In genomic region chr14:54664477-54665222, GRCm38 (mm10) we compare ENCODE assay signal across 35 mouse cellular contexts. TPM values are rescaled to one million over a fixed set of nuclear protein-coding genes. Genes with fewer than 3 reads are reported as not detected.
DNase-seq lines count a peak whose midpoint lies in the region; ATAC-seq and TF ChIP-seq lines count a peak whose summit lies in the region.
"Had no signal": no experiment of that assay in that cellular context is flagged by ENCODE, and none has a peak within 500 bp of the region (broad histone marks: within the 10 kb centered on the region; RNA-seq: fewer than 3 reads in every experiment).

No protein-coding gene starts in this region.

- H3K27ac ChIP-seq in intestine, postnatal 0 days (ENCODE audit: low read depth, low read length), result peak overlapping the region; percentile 7; the same call in 1 of the 2 replicates
- H3K27ac ChIP-seq in intestine, embryonic 15.5 days, result no peak overlapping the region
- H3K27ac ChIP-seq: embryonic facial prominence, embryonic 15.5 days; heart, embryonic 13.5 days; hindbrain, postnatal 0 days; limb, embryonic 13.5 days; liver, embryonic 12.5 days; stomach, postnatal 0 days had no signal

- H3K4me3 ChIP-seq in intestine, postnatal 0 days (ENCODE audit: low read depth, low read length), result no peak overlapping the region
- no peak overlapping the region for H3K4me3 ChIP-seq in intestine, embryonic 15.5 days (replicated peaks)
- H3K4me3 ChIP-seq: embryonic facial prominence, embryonic 15.5 days; heart, embryonic 13.5 days; limb, embryonic 13.5 days; liver, embryonic 12.5 days had no signal

- DNase-seq in cerebellum, adult 11-12 months, result peak; percentile 29
- DNase-seq in cerebellum, postnatal 10 days, result no peak
- DNase-seq in right cerebral cortex, adult 18-20 months, result peak; percentile 83
- no peak for DNase-seq in right cerebral cortex, postnatal 4 days
- DNase-seq in telencephalon, adult 2 months (ENCODE audit: low read depth, low spot score), result peak; percentile 81
- DNase-seq: adrenal gland, adult 8-10 months; gastrocnemius, postnatal 10 days; heart, adult 18-20 months; heart, postnatal 14 days; kidney, adult 11 months; kidney, postnatal 4 days; lung, adult 2 months; lung, postnatal 14 days had no signal

- 93% methylated on average over 10 of the region's 10 CpGs for WGBS in intestine, postnatal 0 days
- 91% methylated on average over 10 of the region's 10 CpGs for WGBS in intestine, embryonic 15.5 days

- H3K27me3 ChIP-seq in intestine, postnatal 0 days (replicated peaks; ENCODE audit: control insufficient read depth, insufficient read depth, low read length), result no peaks in the 10 kb centered on the region
- no peaks in the 10 kb centered on the region for H3K27me3 ChIP-seq in intestine, embryonic 15.5 days (replicated peaks)
- H3K27me3 ChIP-seq: embryonic facial prominence, embryonic 15.5 days; heart, embryonic 13.5 days; limb, embryonic 13.5 days; liver, embryonic 12.5 days had no signal

- no peaks in the 10 kb centered on the region for H3K9me3 ChIP-seq in intestine, postnatal 0 days (ENCODE audit: control insufficient read depth)
- no peaks in the 10 kb centered on the region for H3K9me3 ChIP-seq in intestine, embryonic 15.5 days
- H3K9me3 ChIP-seq: embryonic facial prominence, embryonic 15.5 days; heart, embryonic 13.5 days; limb, embryonic 13.5 days; liver, embryonic 12.5 days had no signal

- H3K4me1 ChIP-seq in intestine, postnatal 0 days (replicated peaks; ENCODE audit: control insufficient read depth, insufficient read depth, low read length), result no peaks in the 10 kb centered on the region
- no peaks in the 10 kb centered on the region for H3K4me1 ChIP-seq in intestine, embryonic 15.5 days (replicated peaks)
- H3K4me1 ChIP-seq: embryonic facial prominence, embryonic 15.5 days; heart, embryonic 13.5 days; limb, embryonic 13.5 days; liver, embryonic 12.5 days had no signal

- no peak for TF ChIP-seq CTCF in intestine, postnatal 0 days (IDR thresholded peaks at IDR 0.05; ENCODE audit: low read depth)

- H3K4me2 ChIP-seq in intestine, postnatal 0 days (replicated peaks; ENCODE audit: low read depth), result no peak overlapping the region
- H3K4me2 ChIP-seq in intestine, embryonic 15.5 days (replicated peaks), result no peak overlapping the region
- H3K4me2 ChIP-seq: embryonic facial prominence, embryonic 15.5 days; heart, embryonic 13.5 days; limb, embryonic 13.5 days; liver, embryonic 12.5 days; midbrain, embryonic 11.5 days had no signal

- H3K9ac ChIP-seq in intestine, postnatal 0 days (ENCODE audit: low read depth, low read length), result no peak overlapping the region
- H3K9ac ChIP-seq in intestine, embryonic 15.5 days, result no peak overlapping the region
- H3K9ac ChIP-seq: embryonic facial prominence, embryonic 15.5 days; heart, embryonic 13.5 days; limb, embryonic 13.5 days; liver, embryonic 12.5 days had no signal

- ATAC-seq in intestine, postnatal 0 days, result no peak
- no peak for ATAC-seq in intestine, embryonic 15.5 days
- ATAC-seq in erythroid progenitor cell, adult 5-6 weeks (replicated peaks; ENCODE audit: low FRiP score, poor library complexity, severe bottlenecking), result no peak
- ATAC-seq: activated CD4-positive, CD25-positive, alpha-beta regulatory T cell, adult 4 months; forebrain, embryonic 16.5 days; hindbrain, postnatal 0 days; liver, embryonic 12.5 days had no signal

- peaks cover 79% of the 10 kb centered on the region for H3K36me3 ChIP-seq in intestine, postnatal 0 days (ENCODE audit: control insufficient read depth, insufficient read depth)
- peaks cover 57% of the 10 kb centered on the region for H3K36me3 ChIP-seq in intestine, embryonic 15.5 days

RNA-seq across cellular contexts. Expression of gene 1700123O20Rik, which starts 21.4 kb away (rescaled TPM):
- 75.5 and 76.8 TPM in 2 replicates for polyA plus RNA-seq in intestine, postnatal 0 days (2015; fragmentation: Nextera tagmentation; extraction: Ambion mirVana)
- 83.7 and 84.8 TPM in 2 replicates for polyA plus RNA-seq in intestine, embryonic 15.5 days (2015; fragmentation: Nextera tagmentation; extraction: Ambion mirVana)
- 45.7 and 46.9 TPM in 2 replicates for total RNA-seq in erythroid progenitor cell, adult 5-6 weeks (2015; ENCODE audit: low replicate concordance)
- 16.3 and 29.4 TPM in 2 replicates for total RNA-seq in erythroid progenitor cell, adult 5-6 weeks (2017; ENCODE audit: low replicate concordance)

RNA-seq across cellular contexts. Expression of gene Acin1, which starts 22.1 kb away (rescaled TPM):
- polyA plus RNA-seq in intestine, postnatal 0 days (2015; fragmentation: Nextera tagmentation; extraction: Ambion mirVana), result 49.9 and 57.4 TPM in 2 replicates
- polyA plus RNA-seq in intestine, embryonic 15.5 days (2015; fragmentation: Nextera tagmentation; extraction: Ambion mirVana), result 105 and 107 TPM in 2 replicates
- 153 and 270 TPM in 2 replicates for total RNA-seq in erythroid progenitor cell, adult 5-6 weeks (2015; ENCODE audit: low replicate concordance)
- 381 and 431 TPM in 2 replicates for total RNA-seq in erythroid progenitor cell, adult 5-6 weeks (2017; ENCODE audit: low replicate concordance)

RNA-seq across cellular contexts. Expression of gene Cdh24, which starts 23.5 kb away (rescaled TPM):
- polyA plus RNA-seq in intestine, postnatal 0 days (2015; fragmentation: Nextera tagmentation; extraction: Ambion mirVana), result 0.47 and 0.63 TPM in 2 replicates
- polyA plus RNA-seq in intestine, embryonic 15.5 days (2015; fragmentation: Nextera tagmentation; extraction: Ambion mirVana), result 2.8 and 3.0 TPM in 2 replicates
- total RNA-seq in erythroid progenitor cell, adult 5-6 weeks (2015; ENCODE audit: low replicate concordance), result 1.4 and 2.1 TPM in 2 replicates
- 2.8 and 14.1 TPM in 2 replicates for total RNA-seq in erythroid progenitor cell, adult 5-6 weeks (2017; ENCODE audit: low replicate concordance)

RNA-seq across cellular contexts. Expression of gene Gm17606, which starts 23.9 kb away (rescaled TPM):
- not detected in 2 replicates for polyA plus RNA-seq in intestine, postnatal 0 days (2015; fragmentation: Nextera tagmentation; extraction: Ambion mirVana)
- not detected in 2 replicates for polyA plus RNA-seq in intestine, embryonic 15.5 days (2015; fragmentation: Nextera tagmentation; extraction: Ambion mirVana)
- total RNA-seq in erythroid progenitor cell, adult 5-6 weeks (2015; ENCODE audit: low replicate concordance), result not detected in 2 replicates
- not detected in 2 replicates for total RNA-seq in erythroid progenitor cell, adult 5-6 weeks (2017; ENCODE audit: low replicate concordance)
- total RNA-seq: adrenal gland, adult 8-10 months; common myeloid progenitor, adult 5-6 weeks; gastrocnemius, postnatal 10 days; heart, adult 18-20 months; heart, postnatal 14 days; hindbrain, postnatal 0 days; layer of hippocampus, postnatal 25 days; megakaryocyte progenitor cell, adult 5-6 weeks; midbrain, postnatal 0 days; neutrophil, adult 5-6 weeks had no signal
- polyA plus RNA-seq: activated CD4-positive, CD25-positive, alpha-beta regulatory T cell, adult 4 months; cerebellum, adult 2 months; embryonic facial prominence, embryonic 15.5 days; heart, embryonic 13.5 days; hindbrain, embryonic 11.5 days; hindbrain, postnatal 0 days; kidney, embryonic 16.5 days; limb, embryonic 13.5 days; liver, embryonic 12.5 days; lung, adult 2 months; midbrain, embryonic 11.5 days; midbrain, postnatal 0 days; small intestine, adult 2 months; stomach, postnatal 0 days; thymus, postnatal 0 days had no signal

RNA-seq across cellular contexts. Expression of gene Gm29776, which starts 34.0 kb away (rescaled TPM):
- polyA plus RNA-seq in intestine, postnatal 0 days (2015; fragmentation: Nextera tagmentation; extraction: Ambion mirVana), result 0.09 TPM in 1 of 2 replicates, not detected in the other
- 0.11 and 0.15 TPM in 2 replicates for polyA plus RNA-seq in intestine, embryonic 15.5 days (2015; fragmentation: Nextera tagmentation; extraction: Ambion mirVana)
- not detected in 2 replicates for total RNA-seq in erythroid progenitor cell, adult 5-6 weeks (2015; ENCODE audit: low replicate concordance)
- not detected in 2 replicates for total RNA-seq in erythroid progenitor cell, adult 5-6 weeks (2017; ENCODE audit: low replicate concordance)
- total RNA-seq: gastrocnemius, postnatal 10 days; heart, adult 18-20 months; heart, postnatal 14 days; layer of hippocampus, postnatal 25 days; megakaryocyte progenitor cell, adult 5-6 weeks; midbrain, postnatal 0 days; neutrophil, adult 5-6 weeks had no signal
- polyA plus RNA-seq: activated CD4-positive, CD25-positive, alpha-beta regulatory T cell, adult 4 months; small intestine, adult 2 months had no signal

Comparison
In these comparisons a context has a peak if more than half of its experiments do, and no peak if none do; other contexts are left out.
1. DNase-seq: peak in cerebellum, adult 11-12 months (single experiment), right cerebral cortex, adult 18-20 months (single experiment) and telencephalon, adult 2 months (single experiment); none in cerebellum, postnatal 10 days (0 of 2) and right cerebral cortex, postnatal 4 days (single experiment).